Mouse (Mus musculus) G1E (cell line): ENCODE measurements at regions not wholly inside any gene's neighbourhood (a gene's known extent, or its start where the extent isn't known, plus 50 kb on each side); places are given as distances from the start of the nearest gene placed in this dataset.

Source experiments
- CTCF ChIP-seq: IDR thresholded peaks from 2 replicates; pipeline ENCODE4 v1.5.1; 2012; ENCODE audit warnings: low read depth, low read length, inconsistent platforms, mixed read lengths
- GATA1 ChIP-seq: IDR thresholded peaks from 2 replicates; pipeline ENCODE4 v1.6.1; 2012; ENCODE audit warnings: borderline replicate concordance, low read length, inconsistent platforms, mixed read lengths
- GATA2 ChIP-seq: IDR thresholded peaks from 2 replicates; pipeline ENCODE4 v1.6.1; 2012; ENCODE audit warnings: low read depth, low read length, inconsistent platforms, borderline replicate concordance
- POLR2AphosphoS5 ChIP-seq: IDR thresholded peaks from 2 replicates; pipeline ENCODE4 v1.6.1; 2012; ENCODE audit warnings: low read depth, low read length, inconsistent platforms; ENCODE audit not compliant: insufficient replicate concordance
- TAL1 ChIP-seq: conservative IDR thresholded peaks from 2 replicates; pipeline ENCODE4 v1.6.1; 2012; ENCODE audit warnings: low read depth, low read length, inconsistent platforms, mixed read lengths

DNA sequence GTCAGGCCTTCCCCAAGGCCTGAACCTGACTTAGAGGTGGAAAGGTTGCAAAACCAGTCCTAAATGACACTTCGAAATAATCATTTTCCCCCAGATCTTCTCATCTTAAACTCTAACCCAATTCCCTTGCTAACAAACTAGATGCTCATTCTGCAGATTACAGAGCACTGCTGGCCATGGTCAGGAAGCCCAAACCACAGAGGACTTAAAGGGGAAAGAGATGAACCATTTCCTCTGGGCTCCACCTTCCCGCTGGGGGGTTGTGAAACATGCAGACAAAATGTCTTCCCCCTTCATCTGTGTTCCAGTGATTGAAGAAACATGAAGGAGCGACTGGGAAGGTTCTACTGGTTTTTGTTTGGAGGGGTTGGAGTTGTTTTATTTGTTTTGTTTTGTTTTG, 181.4 kb downstream of the Dhx15 start:
- TF ChIP-seq CTCF (no peak), TAL1 (no peak), POLR2AphosphoS5 (no peak), GATA1 (no peak), GATA2 (no peak)
